18 mouse cellular contexts compared by ENCODE assay signal in genomic region chr9:32100561-32100960, GRCm38 (mm10). TPM values are rescaled to one million over a fixed set of nuclear protein-coding genes. Genes with fewer than 3 reads are reported as not detected.
DNase-seq lines count a peak whose midpoint lies in the region; ATAC-seq and TF ChIP-seq lines count a peak whose summit lies in the region.
"Had no signal": no experiment of that assay in that cellular context is flagged by ENCODE, and none has a peak within 500 bp of the region (broad histone marks: within the 10 kb centered on the region; RNA-seq: fewer than 3 reads in every experiment).

No protein-coding gene starts in this region.

- no peak overlapping the region for H3K4me3 ChIP-seq in heart, postnatal 0 days (ENCODE audit: low read depth, low read length)
- H3K4me3 ChIP-seq in liver, embryonic 12.5 days: no peak overlapping the region
- H3K4me3 ChIP-seq in layer of hippocampus, adult 2 months: no peak overlapping the region
- H3K4me3 ChIP-seq: gastrocnemius, adult 2 months; heart, embryonic 12.5 days; lung, embryonic 15.5 days had no signal

- H3K4me1 ChIP-seq in heart, postnatal 0 days (ENCODE audit: control insufficient read depth, insufficient read depth): peaks cover 12% of the 10 kb centered on the region
- peaks cover 64% of the 10 kb centered on the region for H3K4me1 ChIP-seq in liver, embryonic 12.5 days

- no peak for TF ChIP-seq CTCF in heart, postnatal 0 days (IDR thresholded peaks at IDR 0.05; ENCODE audit: low read depth)
- TF ChIP-seq CTCF in layer of hippocampus, adult 2 months (conservative IDR thresholded peaks at IDR 0.05): no peak

- no peak overlapping the region for H3K27ac ChIP-seq in heart, postnatal 0 days (ENCODE audit: low read depth)
- peak overlapping the region; percentile 63; the same call in 1 of the 2 replicates for H3K27ac ChIP-seq in liver, embryonic 12.5 days
- no peak overlapping the region for H3K27ac ChIP-seq in layer of hippocampus, adult 2 months
- H3K27ac ChIP-seq: gastrocnemius, adult 2 months; lung, embryonic 15.5 days had no signal

- no peaks in the 10 kb centered on the region for H3K36me3 ChIP-seq in heart, postnatal 0 days (replicated peaks; ENCODE audit: control insufficient read depth, insufficient read depth, low read length)
- no peaks in the 10 kb centered on the region for H3K36me3 ChIP-seq in liver, embryonic 12.5 days
- H3K36me3 ChIP-seq: heart, embryonic 12.5 days; lung, embryonic 15.5 days had no signal

- ATAC-seq in heart, postnatal 0 days (ENCODE audit: insufficient read depth, low read depth): no peak
- ATAC-seq in liver, embryonic 12.5 days: no peak
- ATAC-seq: hindbrain, embryonic 16.5 days; intestine, embryonic 16.5 days had no signal

- no peak for DNase-seq in heart, postnatal 0 days (ENCODE audit: low spot score)
- no peak for DNase-seq in heart, adult 8-10 months (ENCODE audit: low spot score)
- DNase-seq in liver: no peak
- DNase-seq in kidney, postnatal 36 days: peak; percentile 46 to 67
- DNase-seq in yolk sac, embryonic 10.5 days (ENCODE audit: low spot score): peak; percentile 46
- DNase-seq in layer of hippocampus, adult 2 months (ENCODE audit: low spot score in 2 of 2): no peak
- DNase-seq: B cell, adult 2 months; cerebellum, adult 2 months; cerebellum, postnatal 36 days; gastrocnemius, adult 2 months; layer of hippocampus, adult 9-11 months; lung, postnatal 4 days; thymus, postnatal 4 days had no signal

- TF ChIP-seq EP300 in heart, postnatal 0 days (IDR thresholded peaks at IDR 0.05; ENCODE audit: low read depth): no peak

- 64% methylated on average over 8 of the region's 8 CpGs for WGBS in heart, postnatal 0 days
- WGBS in liver, embryonic 12.5 days (ENCODE audit: insufficient replicate concordance): 72% methylated on average over 8 of the region's 8 CpGs

- H3K4me2 ChIP-seq in heart, postnatal 0 days (ENCODE audit: low read depth, low read length): peak overlapping the region; percentile 18; the same call in 1 of the 2 replicates
- no peak overlapping the region for H3K4me2 ChIP-seq in liver, embryonic 12.5 days
- H3K4me2 ChIP-seq: heart, embryonic 12.5 days; lung, embryonic 15.5 days had no signal

- H3K9me3 ChIP-seq in heart, postnatal 0 days (replicated peaks; ENCODE audit: control insufficient read depth, low read length): no peaks in the 10 kb centered on the region
- H3K9me3 ChIP-seq in liver, embryonic 12.5 days (replicated peaks): no peaks in the 10 kb centered on the region
- H3K9me3 ChIP-seq: heart, embryonic 12.5 days; lung, embryonic 15.5 days had no signal

- H3K27me3 ChIP-seq in heart, postnatal 0 days (ENCODE audit: control insufficient read depth, insufficient read depth, low read length): no peaks in the 10 kb centered on the region
- H3K27me3 ChIP-seq in liver, embryonic 12.5 days (replicated peaks): no peaks in the 10 kb centered on the region
- H3K27me3 ChIP-seq: heart, embryonic 12.5 days; lung, embryonic 15.5 days had no signal

- no peak overlapping the region for H3K9ac ChIP-seq in heart, postnatal 0 days (replicated peaks; ENCODE audit: low read depth, low read length)
- no peak overlapping the region for H3K9ac ChIP-seq in liver, embryonic 12.5 days
- H3K9ac ChIP-seq: heart, embryonic 12.5 days; lung, embryonic 15.5 days had no signal

RNA-seq across cellular contexts. Expression of gene Arhgap32, which starts 15.4 kb away (rescaled TPM):
- 9.0 and 11.4 TPM in 2 replicates for total RNA-seq in heart, postnatal 0 days (2014; rRNA removed; ENCODE audit: low replicate concordance)
- 1.8 and 1.9 TPM in 2 replicates for polyA plus RNA-seq in heart, postnatal 0 days (2015; fragmentation: Nextera tagmentation; extraction: Ambion mirVana)
- total RNA-seq in heart, adult 8-10 months (2022): 10 to 100 TPM; 17.5 to 24.0 (median 21.3) TPM
- 0.56 and 0.80 TPM in 2 replicates for polyA plus RNA-seq in liver, embryonic 12.5 days (2016; fragmentation: Nextera tagmentation; extraction: Ambion mirVana)
- total RNA-seq in layer of hippocampus, adult 2 months (2021): 100 to 1,000 TPM; 226 to 232 TPM

Comparison
In these comparisons a context has a peak if more than half of its experiments do, and no peak if none do; other contexts are left out.
1. DNase-seq: peak in kidney, postnatal 36 days (2 of 2) and yolk sac, embryonic 10.5 days (single experiment); none in heart, postnatal 0 days (single experiment), heart, adult 8-10 months (single experiment), liver (single experiment) and layer of hippocampus, adult 2 months (0 of 2).
2. RNA of gene Arhgap32, which starts 15.4 kb away (total RNA-seq): 226 to 232 TPM in layer of hippocampus, adult 2 months; 17.5 to 24.0 TPM in heart, adult 8-10 months and 9.0 to 11.4 TPM in heart, postnatal 0 days; every median in the first group is over 4 times any median in the second.